Mouse (Mus musculus): ENCODE data around the gene Grik4.
"Not testable (repeated sequence)": the region's sequence is repeated elsewhere in the genome, so short reads cannot be mapped to it uniquely, and the experiment has no call there.

Grik4 gene

GRCm38 (mm10) chr9:42808394-42808793 is 135.9 kb downstream of the Grik4 start:
- in situ Hi-C loops (cut with MboI; ENCODE audit: unreplicated experiment in 2 of 2) = no loop called here

GRCm38 (mm10) chr9:42803061-42803491 is 141.2 kb downstream of the Grik4 start:
- in situ Hi-C loops (cut with MboI; ENCODE audit: unreplicated experiment in 2 of 2) = no loop called here

GRCm38 (mm10) chr9:42801929-42802328 is 142.4 kb downstream of the Grik4 start:
- in situ Hi-C loops (cut with MboI; ENCODE audit: unreplicated experiment in 2 of 2) = no loop called here

GRCm38 (mm10) chr9:42800138-42800537 is 144.2 kb downstream of the Grik4 start:
- in situ Hi-C loops (cut with MboI; ENCODE audit: unreplicated experiment in 2 of 2) = no loop called here

- in situ Hi-C loops (cut with MboI; ENCODE audit: unreplicated experiment in 2 of 2) = no loop called here
Observed at GRCm38 (mm10) chr9:42799694-42800093, 144.6 kb downstream of the Grik4 start.

GRCm38 (mm10) chr9:42799242-42799641 is 145.1 kb downstream of the Grik4 start:
- in situ Hi-C loops (cut with MboI; ENCODE audit: unreplicated experiment in 2 of 2) = no loop called here

- in situ Hi-C loops (cut with MboI; ENCODE audit: unreplicated experiment in 2 of 2) = no loop called here
Observed at GRCm38 (mm10) chr9:42798280-42798679, 146.0 kb downstream of the Grik4 start.

- in situ Hi-C loops (cut with MboI; ENCODE audit: unreplicated experiment in 2 of 2) = no loop called here
Observed at GRCm38 (mm10) chr9:42797276-42797675, 147.0 kb downstream of the Grik4 start.

- in situ Hi-C loops (cut with MboI; ENCODE audit: unreplicated experiment in 2 of 2) = no loop called here
Observed at GRCm38 (mm10) chr9:42795881-42796280, 148.4 kb downstream of the Grik4 start.

GRCm38 (mm10) chr9:42794006-42794405 is 150.3 kb downstream of the Grik4 start:
- in situ Hi-C loops (cut with MboI; ENCODE audit: unreplicated experiment in 2 of 2) = no loop called here

GRCm38 (mm10) chr9:42793581-42793980 is 150.7 kb downstream of the Grik4 start:
- in situ Hi-C loops (cut with MboI; ENCODE audit: unreplicated experiment in 2 of 2) = no loop called here

GRCm38 (mm10) chr9:42792381-42792780 is 151.9 kb downstream of the Grik4 start:
- in situ Hi-C loops (cut with MboI; ENCODE audit: unreplicated experiment in 2 of 2) = no loop called here

- in situ Hi-C loops (cut with MboI; ENCODE audit: unreplicated experiment in 2 of 2) = no loop called here
Observed at GRCm38 (mm10) chr9:42791779-42792178, 152.5 kb downstream of the Grik4 start.

GRCm38 (mm10) chr9:42791346-42791745 is 152.9 kb downstream of the Grik4 start:
- in situ Hi-C loops (cut with MboI; ENCODE audit: unreplicated experiment in 2 of 2) = no loop called here

- in situ Hi-C loops (cut with MboI; ENCODE audit: unreplicated experiment in 2 of 2) = no loop called here
Observed at GRCm38 (mm10) chr9:42788471-42788870, 155.8 kb downstream of the Grik4 start.

- in situ Hi-C loops (cut with MboI; ENCODE audit: unreplicated experiment in 2 of 2) = no loop called here
Observed at GRCm38 (mm10) chr9:42786882-42787281, 157.4 kb downstream of the Grik4 start.

GRCm38 (mm10) chr9:42786286-42786685 is 158.0 kb downstream of the Grik4 start:
- in situ Hi-C loops (cut with MboI; ENCODE audit: unreplicated experiment in 2 of 2) = no loop called here

- in situ Hi-C loops (cut with MboI; ENCODE audit: unreplicated experiment in 2 of 2) = no loop called here
Observed at GRCm38 (mm10) chr9:42785173-42785830, 159.0 kb downstream of the Grik4 start.

GRCm38 (mm10) chr9:42783248-42783903 is 160.9 kb downstream of the Grik4 start:
- in situ Hi-C loops (cut with MboI; ENCODE audit: unreplicated experiment in 2 of 2) = no loop called here

GRCm38 (mm10) chr9:42778471-42779263 is 165.6 kb downstream of the Grik4 start:
- in situ Hi-C loops (cut with MboI; ENCODE audit: unreplicated experiment in 2 of 2) = not testable (repeated sequence)

GRCm38 (mm10) chr9:42777913-42778312 is 166.4 kb downstream of the Grik4 start:
- in situ Hi-C loops (cut with MboI; ENCODE audit: unreplicated experiment in 2 of 2) = no loop called here
